Mouse (Mus musculus) neural tube, embryonic 15.5 days (tissue): ENCODE results near the gene Glis1. TPM values are rescaled to one million over a fixed set of nuclear protein-coding genes. Genes with fewer than 3 reads are reported as not detected.

Experiments used
- ATAC-seq: fragments of 200-750 bp; cut with Nextera tagmentation; 2 replicates; pipeline ENCODE4 v1.8.0; 2017; ENCODE audit warnings: mild to moderate bottlenecking, moderate TSS enrichment, moderate library complexity; ENCODE audit not compliant: low FRiP score
- H3K27ac ChIP-seq: fragments of 300-500 bp; sonication (generic); replicated peaks from 2 replicates; pipeline ENCODE4 v1.5.1; 2015; ENCODE audit warnings: mild to moderate bottlenecking, inconsistent platforms
- H3K27me3 ChIP-seq: fragments of 300-500 bp; sonication (generic); replicated peaks from 2 replicates; pipeline ENCODE4 v1.6.1; 2015; ENCODE audit warnings: inconsistent platforms
- H3K36me3 ChIP-seq: fragments of 300-500 bp; sonication (generic); 2 replicates; pipeline ENCODE4 v1.6.1; 2015; ENCODE audit warnings: inconsistent platforms
- H3K4me1 ChIP-seq: fragments of 300-500 bp; sonication (generic); 2 replicates; pipeline ENCODE4 v1.6.1; 2015; ENCODE audit warnings: inconsistent platforms
- H3K4me2 ChIP-seq: fragments of 300-500 bp; sonication (generic); 2 replicates; pipeline ENCODE4 v1.6.1; 2015; ENCODE audit warnings: inconsistent platforms, mild to moderate bottlenecking, moderate library complexity
- H3K4me3 ChIP-seq: fragments of 300-500 bp; sonication (generic); replicated peaks from 2 replicates; pipeline ENCODE4 v1.5.1; 2015; ENCODE audit warnings: mild to moderate bottlenecking, inconsistent platforms
- H3K9ac ChIP-seq: fragments of 300-500 bp; sonication (generic); replicated peaks from 2 replicates; pipeline ENCODE4 v1.6.1; 2015; ENCODE audit warnings: mild to moderate bottlenecking, inconsistent platforms
- H3K9me3 ChIP-seq: fragments of 300-500 bp; sonication (generic); replicated peaks from 2 replicates; pipeline ENCODE4 v1.6.1; 2016; ENCODE audit warnings: inconsistent platforms
- WGBS: fragments of 180-500 bp; shearing (Covaris S2); methylation state at CpG from one replicate; pipeline ENCODE4 v1.1.7; 2015; ENCODE audit warnings: mixed read lengths; 5-methylcytosine and 5-hydroxymethylcytosine counted together
- polyA plus RNA-seq: library from polyadenylated mRNA; unstranded; fragments of >200 nt; fragmentation: Nextera tagmentation; extraction: Ambion mirVana; gene quantifications from 2 replicates; pipeline ENCODE4 v1.2.1, GENCODE M21; 2015

Gene Glis1
- 3.8 and 5.5 TPM in 2 replicates for polyA plus RNA-seq

GRCm38 (mm10) chr4:107434356-107435237 lies at the start of gene Glis1:
Gene Glis1 (plus strand): TSS chr4:107434591.
- ATAC-seq: peak; percentile 87
- Histone ChIP-seq H3K9me3 (no peaks in the 10 kb centered on the region), H3K27ac (no peak within 1 kb of the TSS), H3K27me3 (peaks cover 53% of the 10 kb centered on the region), H3K9ac (peak within 1 kb of the TSS; percentile 60), H3K4me1 (peaks cover 23% of the 10 kb centered on the region), H3K4me3 (peak within 1 kb of the TSS; percentile 57), H3K36me3 (no peaks in the 10 kb centered on the region), H3K4me2 (peak within 1 kb of the TSS; percentile 88)
- under 1% methylated on average over 103 of the region's 112 CpGs for WGBS

DNA sequence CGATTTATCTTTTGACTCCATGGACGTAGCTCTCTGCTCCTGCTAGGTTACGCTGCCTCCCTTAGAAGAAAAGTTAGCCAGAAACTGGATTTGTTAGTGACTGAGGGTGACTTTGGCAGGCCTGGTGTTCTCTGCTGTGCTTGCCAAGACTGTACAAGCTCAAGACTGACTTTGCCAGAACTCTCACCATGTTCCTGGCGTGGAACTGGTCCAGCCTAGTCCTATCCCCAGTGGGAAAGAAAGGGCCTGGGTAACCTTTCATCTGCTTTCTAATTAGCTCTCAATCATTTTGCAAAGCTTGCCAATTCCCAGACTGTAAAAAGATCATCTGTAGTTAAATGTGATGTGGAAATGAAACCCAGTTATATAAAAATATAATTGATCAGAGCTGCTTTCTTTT lies 47.4 kb upstream of the Glis1 start:
- H3K9ac ChIP-seq: no peak overlapping the region
- H3K27me3 ChIP-seq: no peaks in the 10 kb centered on the region
- peaks cover 53% of the 10 kb centered on the region for H3K36me3 ChIP-seq
- H3K4me1 ChIP-seq: no peaks in the 10 kb centered on the region
- H3K4me3 ChIP-seq: no peak overlapping the region
- WGBS: 88% methylated on average over 4 of the region's 4 CpGs
- no peak overlapping the region for H3K27ac ChIP-seq
- H3K9me3 ChIP-seq: no peaks in the 10 kb centered on the region
- H3K4me2 ChIP-seq: no peak overlapping the region
- no peak for ATAC-seq

- H3K36me3 ChIP-seq: peaks cover 56% of the 10 kb centered on the region
- no peak overlapping the region for H3K27ac ChIP-seq
- no peaks in the 10 kb centered on the region for H3K9me3 ChIP-seq
- ATAC-seq: no peak
- no peak overlapping the region for H3K9ac ChIP-seq
- H3K4me1 ChIP-seq: no peaks in the 10 kb centered on the region
- H3K4me2 ChIP-seq: no peak overlapping the region
- no peak overlapping the region for H3K4me3 ChIP-seq
- WGBS: 87% methylated on average over 8 of the region's 8 CpGs
- H3K27me3 ChIP-seq: no peaks in the 10 kb centered on the region
These were observed 46.9 kb upstream of the Glis1 start for GRCm38 (mm10) chr4:107387465-107387864.

DNA sequence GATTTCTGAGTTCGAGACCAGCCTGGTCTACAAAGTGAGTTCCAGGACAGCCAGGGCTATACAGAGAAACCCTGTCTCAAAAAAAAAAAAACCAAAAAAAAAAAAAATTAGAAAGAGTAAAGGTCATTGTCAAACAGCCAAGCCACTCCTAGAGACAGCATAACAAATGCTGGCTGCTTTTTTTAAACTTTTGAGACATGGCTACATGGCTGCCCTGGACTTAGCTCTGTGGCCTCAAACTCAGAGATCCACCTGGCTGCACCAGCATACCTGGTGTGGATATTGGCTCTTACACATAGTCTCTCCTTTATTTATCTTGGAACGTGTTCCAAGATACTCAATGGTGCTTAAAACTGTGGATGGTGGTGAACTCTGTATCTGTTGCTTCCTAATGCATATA lies 46.1 kb upstream of the Glis1 start:
- H3K9me3 ChIP-seq: no peaks in the 10 kb centered on the region
- H3K27me3 ChIP-seq: no peaks in the 10 kb centered on the region
- H3K36me3 ChIP-seq: peaks cover 55% of the 10 kb centered on the region
- H3K9ac ChIP-seq: no peak overlapping the region
- ATAC-seq: no peak
- H3K4me2 ChIP-seq: no peak overlapping the region
- H3K27ac ChIP-seq: no peak overlapping the region
- H3K4me3 ChIP-seq: no peak overlapping the region
- no peaks in the 10 kb centered on the region for H3K4me1 ChIP-seq
- 92% methylated on average over 2 of the region's 2 CpGs for WGBS

DNA sequence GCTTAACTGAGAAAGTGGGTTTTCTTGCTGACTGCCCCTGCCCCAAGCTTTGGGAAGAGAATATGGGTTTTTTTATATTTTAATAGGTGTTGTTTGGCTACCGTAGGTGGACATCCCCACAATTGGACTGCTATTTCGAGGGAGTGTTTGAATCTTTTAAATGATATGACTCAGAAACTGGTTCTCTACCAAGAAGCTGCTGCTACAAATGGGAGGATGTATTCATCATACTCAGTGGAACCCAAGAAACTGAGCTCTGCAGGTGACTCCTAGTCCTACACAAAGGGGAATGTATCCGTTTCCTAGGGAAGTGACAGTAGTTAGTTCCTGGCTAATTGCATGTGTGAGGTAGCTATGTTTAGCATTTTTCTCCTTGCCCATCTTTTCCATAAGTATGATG lies 45.0 kb upstream of the Glis1 start:
- WGBS: 94% methylated on average over 3 of the region's 3 CpGs
- Histone ChIP-seq H3K4me3 (no peak overlapping the region), H3K36me3 (peaks cover 59% of the 10 kb centered on the region), H3K9ac (no peak overlapping the region), H3K27me3 (no peaks in the 10 kb centered on the region), H3K4me1 (no peaks in the 10 kb centered on the region), H3K9me3 (no peaks in the 10 kb centered on the region), H3K4me2 (no peak overlapping the region), H3K27ac (no peak overlapping the region)
- ATAC-seq: no peak

DNA sequence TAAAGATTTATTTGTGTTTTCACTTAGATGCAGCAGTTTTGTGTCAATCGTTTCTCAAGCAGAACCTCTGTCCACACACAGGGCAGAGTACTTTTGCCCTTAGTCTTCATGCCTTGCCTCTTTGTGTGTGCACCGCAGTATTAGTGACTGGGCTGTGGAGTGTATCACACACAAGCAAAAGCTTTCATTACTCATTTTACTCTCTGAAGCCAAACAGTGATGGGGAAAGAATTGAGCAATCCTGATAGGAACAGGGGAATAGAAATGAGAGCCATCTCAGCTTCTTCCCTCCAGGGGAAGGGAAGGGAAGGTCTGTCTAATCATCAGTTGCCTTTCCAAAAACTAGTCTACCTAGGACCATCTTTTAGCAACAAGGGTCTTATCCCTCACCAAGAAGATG lies 40.6 kb upstream of the Glis1 start:
- H3K4me2 ChIP-seq: no peak overlapping the region
- no peaks in the 10 kb centered on the region for H3K27me3 ChIP-seq
- 88% methylated on average over 2 of the region's 2 CpGs for WGBS
- H3K9ac ChIP-seq: no peak overlapping the region
- H3K4me3 ChIP-seq: no peak overlapping the region
- H3K4me1 ChIP-seq: no peaks in the 10 kb centered on the region
- no peak for ATAC-seq
- H3K36me3 ChIP-seq: peaks cover 47% of the 10 kb centered on the region
- no peak overlapping the region for H3K27ac ChIP-seq
- H3K9me3 ChIP-seq: no peaks in the 10 kb centered on the region

- Histone ChIP-seq H3K27me3 (0 out of 2 replicates have a peak, but pooled peaks cover 3% of the 10 kb centered on the region), H3K4me1 (peaks cover 10% of the 10 kb centered on the region), H3K36me3 (0 out of 2 replicates have a peak, but pooled peaks cover 4% of the 10 kb centered on the region), H3K9me3 (no peaks in the 10 kb centered on the region), H3K4me3 (no peak overlapping the region), H3K27ac (no peak overlapping the region), H3K9ac (no peak overlapping the region), H3K4me2 (no peak overlapping the region)
- no peak for ATAC-seq
- WGBS: 92% methylated on average over 4 of the region's 4 CpGs
These were observed 14.2 kb upstream of the Glis1 start for GRCm38 (mm10) chr4:107420202-107420601.

GRCm38 (mm10) chr4:107421711-107422110 lies 12.7 kb upstream of the Glis1 start:
- Histone ChIP-seq H3K27me3 (0 out of 2 replicates have a peak, but pooled peaks cover 3% of the 10 kb centered on the region), H3K9ac (no peak overlapping the region), H3K36me3 (no peaks in the 10 kb centered on the region), H3K27ac (no peak overlapping the region), H3K4me3 (0 out of 2 replicates have a peak overlapping the region, but pooled peaks have one; percentile 3), H3K4me1 (peaks cover 10% of the 10 kb centered on the region), H3K9me3 (no peaks in the 10 kb centered on the region), H3K4me2 (peak overlapping the region; percentile 47)
- no peak for ATAC-seq
- 4% methylated on average over 14 of the region's 14 CpGs for whole genome bisulfite sequencing

- H3K4me3 ChIP-seq: no peak overlapping the region
- H3K9me3 ChIP-seq: no peaks in the 10 kb centered on the region
- H3K36me3 ChIP-seq: no peaks in the 10 kb centered on the region
- ATAC-seq: no peak
- no peak overlapping the region for H3K9ac ChIP-seq
- no peak overlapping the region for H3K27ac ChIP-seq
- 24% methylated on average over 6 of the region's 6 CpGs for WGBS
- peaks cover 10% of the 10 kb centered on the region for H3K4me1 ChIP-seq
- H3K4me2 ChIP-seq: no peak overlapping the region
- H3K27me3 ChIP-seq: 0 out of 2 replicates have a peak, but pooled peaks cover 3% of the 10 kb centered on the region
These were observed 12.2 kb upstream of the Glis1 start for GRCm38 (mm10) chr4:107422176-107422575.

GRCm38 (mm10) chr4:107425616-107426015 lies 8.8 kb upstream of the Glis1 start:
- Histone ChIP-seq H3K27me3 (0 out of 2 replicates have a peak, but pooled peaks cover 3% of the 10 kb centered on the region), H3K4me1 (peaks cover 10% of the 10 kb centered on the region), H3K9ac (no peak overlapping the region), H3K9me3 (no peaks in the 10 kb centered on the region), H3K4me2 (no peak overlapping the region), H3K27ac (no peak overlapping the region), H3K36me3 (no peaks in the 10 kb centered on the region), H3K4me3 (no peak overlapping the region)
- WGBS: 94% methylated on average over 12 of the region's 12 CpGs
- ATAC-seq: no peak

GRCm38 (mm10) chr4:107426631-107427030 lies 7.8 kb upstream of the Glis1 start:
- Histone ChIP-seq H3K4me1 (peaks cover 5% of the 10 kb centered on the region), H3K9me3 (no peaks in the 10 kb centered on the region), H3K27me3 (no peaks in the 10 kb centered on the region), H3K4me3 (no peak overlapping the region), H3K9ac (no peak overlapping the region), H3K27ac (no peak overlapping the region), H3K36me3 (no peaks in the 10 kb centered on the region), H3K4me2 (no peak overlapping the region)
- no peak for ATAC-seq
- WGBS: 88% methylated on average over 9 of the region's 9 CpGs

- Histone ChIP-seq H3K9me3 (no peaks in the 10 kb centered on the region), H3K27me3 (peaks cover 37% of the 10 kb centered on the region), H3K9ac (no peak overlapping the region), H3K4me2 (no peak overlapping the region), H3K36me3 (no peaks in the 10 kb centered on the region), H3K4me1 (peaks cover 21% of the 10 kb centered on the region), H3K4me3 (no peak overlapping the region), H3K27ac (no peak overlapping the region)
- 86% methylated on average over 5 of the region's 5 CpGs for WGBS
- no peak for ATAC-seq
These were observed 1.7 kb upstream of the Glis1 start for GRCm38 (mm10) chr4:107432717-107433116.
